Mouse (Mus musculus) kidney, adult 8-10 months (tissue): ENCODE measurements around the gene Lasp1.
"Not testable (repeated sequence)": the region's sequence is repeated elsewhere in the genome, so short reads cannot be mapped to it uniquely, and the experiment has no call there.

Experiments
- DNase-seq, 2 experiments: peaks; one replicate each; pipeline ENCODE4 v3.0.0; 2022

Lasp1 gene

GRCm38 (mm10) chr11:97798782-97799145, at the start of gene Lasp1:
Lasp1 (plus strand) TSS chr11:97799000.
- DNase-seq, result peak; percentile 87 to 88

DNA sequence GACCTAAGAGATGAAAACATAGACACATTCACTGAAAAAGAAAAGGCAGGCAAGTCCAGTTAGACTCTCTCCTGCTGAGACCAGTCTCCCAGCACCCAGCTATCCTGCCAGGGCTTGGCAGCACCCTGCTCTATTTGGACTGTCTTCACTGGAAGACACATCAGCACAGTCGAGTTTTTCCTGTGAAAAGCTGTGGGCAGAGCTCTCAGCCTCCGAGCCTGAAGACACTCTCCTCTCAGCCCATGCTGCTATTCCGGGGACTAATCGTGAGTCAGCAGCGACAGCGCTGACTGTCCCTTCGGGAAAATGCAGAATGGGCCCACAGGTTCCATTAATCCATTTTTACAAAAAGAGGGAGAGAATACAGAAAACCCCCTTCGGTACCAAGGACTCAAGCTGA, 45.5 kb upstream of the Lasp1 start:
- no peak for DNase-seq

DNA sequence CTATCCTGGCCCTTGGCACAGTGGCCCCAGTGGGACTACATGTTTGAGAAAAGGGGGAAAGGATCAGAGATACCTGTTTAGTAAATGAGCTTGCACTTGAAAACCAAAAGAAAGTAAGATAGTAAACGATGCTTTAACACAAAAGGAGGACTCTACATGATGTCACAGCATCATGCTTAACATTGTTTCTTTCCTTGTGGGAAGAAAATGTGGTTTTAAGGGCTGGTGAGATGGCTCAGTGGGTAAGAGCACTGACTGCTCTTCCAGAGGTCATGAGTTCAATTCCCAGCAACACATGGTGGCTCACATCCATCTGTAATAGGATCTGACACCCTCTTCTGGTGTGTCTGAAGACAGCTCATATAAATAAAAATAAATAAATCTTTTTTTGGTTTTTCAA, 40.7 kb upstream of the Lasp1 start:
- no peak for DNase-seq

- no peak for DNase-seq
Observed at GRCm38 (mm10) chr11:97758942-97759341, 39.9 kb upstream of the Lasp1 start.

GRCm38 (mm10) chr11:97761638-97762037, 37.2 kb upstream of the Lasp1 start:
- DNase-seq, result no peak

- peak; percentile 93 to 95 for DNase-seq
Observed at GRCm38 (mm10) chr11:97766154-97766881, 32.5 kb upstream of the Lasp1 start, which contains the start of gene Cwc25. Cwc25 (minus strand) TSS chr11:97766556.

DNA sequence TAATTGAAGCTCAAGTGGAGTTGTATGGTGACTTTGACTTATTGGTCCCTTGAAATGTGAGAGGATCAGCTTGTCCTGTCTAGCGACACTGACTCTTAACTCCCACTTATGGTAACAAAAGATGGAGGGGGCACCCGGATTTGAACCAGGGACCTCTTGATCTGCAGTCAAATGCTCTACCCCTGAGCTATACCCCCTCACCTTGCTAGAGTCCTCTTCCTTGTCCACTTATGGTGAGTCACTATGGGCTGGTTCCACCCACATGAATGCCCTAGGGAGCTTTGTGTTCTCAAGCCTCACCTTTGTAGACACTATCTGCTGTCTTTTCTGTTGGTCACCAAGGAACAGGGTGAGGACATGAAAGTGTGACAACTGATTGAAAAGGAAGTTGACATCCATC, 29.1 kb upstream of the Lasp1 start:
- DNase-seq, result no peak

GRCm38 (mm10) chr11:97771410-97771809, 27.4 kb upstream of the Lasp1 start:
- DNase-seq, result no peak

DNA sequence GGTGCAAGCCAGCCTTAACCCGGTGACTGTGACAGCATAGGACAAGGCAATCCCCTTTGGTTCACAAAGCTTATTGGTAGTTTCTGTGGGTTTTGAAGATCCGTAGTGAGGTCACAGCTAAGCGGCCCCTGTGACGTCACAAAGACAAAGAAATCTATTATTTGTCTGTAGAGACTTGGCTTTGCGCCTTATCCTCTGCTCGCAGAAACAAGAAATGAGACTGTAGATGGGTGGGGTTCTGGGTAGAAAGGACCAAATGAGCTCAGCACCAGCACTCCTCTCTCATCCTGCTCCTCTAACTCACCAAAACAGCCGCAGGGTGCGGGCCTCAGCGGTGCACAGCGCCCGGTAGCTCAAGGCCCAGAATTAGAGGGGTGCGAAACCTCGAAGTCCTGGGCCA, 23.6 kb upstream of the Lasp1 start:
- DNase-seq, result no peak

DNA sequence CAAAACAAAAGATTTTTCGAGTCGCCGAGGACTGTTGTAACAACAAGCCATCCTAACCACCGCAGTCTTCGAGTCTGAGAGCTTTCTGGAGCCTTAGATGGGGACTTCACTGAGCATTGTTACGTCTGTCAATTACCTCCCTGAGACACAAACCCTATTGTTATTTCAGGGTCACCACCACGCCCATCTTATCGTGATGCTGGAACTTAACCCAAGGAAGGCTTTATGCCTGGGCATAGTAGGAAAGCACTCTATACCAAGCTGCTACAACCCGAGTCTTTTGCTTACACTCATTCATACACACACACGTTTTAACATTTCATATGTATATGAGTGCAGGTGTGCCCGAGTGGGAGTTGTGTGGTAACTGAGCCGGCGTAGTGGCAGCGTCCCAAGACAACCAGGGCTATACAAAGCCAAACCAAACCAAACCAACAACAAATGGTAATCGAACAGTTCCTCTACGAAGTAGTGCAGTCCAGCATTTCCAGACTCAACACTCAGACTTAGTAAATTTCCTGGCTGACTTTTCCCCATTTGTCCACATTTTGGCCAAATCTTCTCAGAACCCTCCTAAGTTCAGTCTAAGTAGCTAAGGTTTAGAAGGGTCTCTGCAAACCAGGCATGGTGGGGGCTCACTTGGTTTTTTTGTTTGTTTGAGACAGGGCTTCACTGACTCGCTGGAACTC, 22.8 kb upstream of the Lasp1 start, which contains the start of gene 1700001P01Rik:
TSS of gene 1700001P01Rik (minus strand) at position 111 of the 689 bp plus-strand sequence.
- DNase-seq, result no peak

- no peak for DNase-seq
Observed at GRCm38 (mm10) chr11:97776497-97777128, 22.2 kb upstream of the Lasp1 start.

- DNase-seq, result peak in 1 of 2 experiments; percentile 23
Observed at GRCm38 (mm10) chr11:97777129-97777529, 21.7 kb upstream of the Lasp1 start.

GRCm38 (mm10) chr11:97778918-97779317, 19.9 kb upstream of the Lasp1 start:
- DNase-seq, result no peak

DNA sequence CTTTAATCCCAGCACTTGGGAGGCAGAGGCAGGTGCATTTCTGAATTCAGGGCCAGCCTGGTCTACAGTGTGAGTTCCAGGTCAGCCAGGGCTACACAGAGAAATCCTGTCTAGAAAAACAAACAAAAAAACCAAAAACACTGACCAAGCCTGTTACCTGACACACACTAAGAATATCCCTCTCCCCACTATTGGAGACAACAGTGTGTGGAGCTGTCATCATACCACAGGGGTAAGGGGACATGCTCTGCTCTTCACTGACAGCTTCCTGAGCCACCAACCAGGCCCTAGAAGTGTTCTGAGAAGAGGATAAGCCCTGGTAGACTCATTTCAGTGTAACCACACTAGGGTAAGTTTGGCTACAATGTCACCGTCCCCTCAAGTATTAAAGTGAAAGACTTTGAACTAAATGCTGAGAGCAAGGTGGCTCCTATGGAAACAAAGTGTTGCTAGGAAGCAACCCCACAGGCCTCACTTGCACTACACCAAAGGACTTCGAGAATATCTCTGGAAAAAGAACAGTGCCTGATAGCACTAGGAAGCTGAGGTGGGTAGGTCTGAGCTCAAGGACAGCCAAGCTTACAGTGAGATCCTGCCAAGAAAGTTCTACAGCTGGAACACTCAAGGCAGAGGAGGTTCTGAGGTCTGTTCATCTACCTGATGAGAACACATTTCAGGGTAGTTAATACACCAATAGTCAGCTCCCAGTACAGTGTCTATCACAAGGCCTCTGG, 18.7 kb upstream of the Lasp1 start:
- DNase-seq, result no peak

DNA sequence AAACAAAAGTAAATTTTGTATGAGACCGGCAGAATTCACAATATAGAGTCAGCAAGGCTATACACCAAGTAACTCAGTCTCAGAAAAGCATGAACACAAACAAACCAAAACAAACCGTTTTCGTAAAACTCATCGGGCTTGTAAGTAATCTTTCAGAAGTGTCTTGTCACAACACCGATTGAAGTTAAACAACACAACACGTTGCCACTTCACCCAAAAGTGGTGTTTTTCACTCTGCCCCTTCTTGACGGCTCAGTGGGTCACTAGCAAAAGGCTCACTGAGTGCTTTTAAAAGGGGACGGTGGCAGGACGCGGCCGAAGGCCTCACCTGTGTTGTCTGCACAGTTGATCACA, 17.3 kb upstream of the Lasp1 start:
- DNase-seq, result no peak

- DNase-seq, result peak; percentile 97 to 99
Observed at GRCm38 (mm10) chr11:97781832-97782563, 16.8 kb upstream of the Lasp1 start, which contains the start of gene Rpl23. Rpl23 (minus strand) TSS chr11:97782437.

- no peak for DNase-seq
Observed at GRCm38 (mm10) chr11:97782564-97782895, 16.3 kb upstream of the Lasp1 start.

DNA sequence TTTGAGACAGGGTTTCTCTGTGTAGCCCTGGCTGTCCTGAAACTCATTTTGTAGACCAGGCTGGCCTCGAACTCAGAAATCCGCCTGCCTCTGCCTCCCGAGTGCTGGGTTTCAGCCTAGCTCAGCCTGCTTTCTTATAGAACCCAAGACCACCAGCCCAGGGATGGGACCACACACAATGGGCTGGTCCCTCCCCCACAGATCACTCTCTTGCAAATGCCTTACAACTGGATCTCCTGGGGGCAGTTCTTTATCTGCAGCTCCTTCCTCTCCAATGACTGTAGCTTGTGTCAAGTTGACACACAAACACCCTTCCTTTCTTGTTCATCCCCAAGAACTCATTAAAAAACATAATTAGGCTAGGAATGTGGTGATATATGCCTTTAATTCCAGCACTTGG, 10.8 kb upstream of the Lasp1 start:
- no peak for DNase-seq

- DNase-seq, result no peak
Observed at GRCm38 (mm10) chr11:97789727-97790126, 9.1 kb upstream of the Lasp1 start.

- not testable (repeated sequence) for DNase-seq
Observed at GRCm38 (mm10) chr11:97790778-97791438, 7.9 kb upstream of the Lasp1 start.

GRCm38 (mm10) chr11:97793165-97793564, 5.6 kb upstream of the Lasp1 start:
- DNase-seq, result peak in 1 of 2 experiments; percentile 44

GRCm38 (mm10) chr11:97796910-97797309, 1.9 kb upstream of the Lasp1 start:
- peak in 1 of 2 experiments; percentile 73 for DNase-seq
